Mouse (Mus musculus) hindbrain, embryonic 11.5 days (tissue): Measurements from ENCODE around the gene Qrich1. TPM values are rescaled to one million over a fixed set of nuclear protein-coding genes. Genes with fewer than 3 reads are reported as not detected.

ENCODE experiments used
- ATAC-seq: fragments of 200-750 bp; cut with Nextera tagmentation; 2 replicates; pipeline ENCODE4 v1.8.0; 2017; ENCODE audit warnings: mild to moderate bottlenecking, moderate TSS enrichment, moderate library complexity; ENCODE audit not compliant: low FRiP score
- DNase-seq: peaks from one replicate; pipeline ENCODE4 v3.0.0-alpha.2; 2015; ENCODE audit warnings: low spot score
- H3K27ac ChIP-seq: fragments of 300-500 bp; sonication (generic); 2 replicates; pipeline ENCODE4 v1.5.1; 2014; ENCODE audit warnings: mild to moderate bottlenecking, low read depth, low read length
- H3K27me3 ChIP-seq: fragments of 300-500 bp; sonication (generic); 2 replicates; pipeline ENCODE4 v1.6.1; 2014; ENCODE audit warnings: mild to moderate bottlenecking, low read length, moderate library complexity, mixed read lengths; ENCODE audit not compliant: control insufficient read depth, insufficient read depth
- H3K36me3 ChIP-seq: fragments of 300-500 bp; sonication (generic); 2 replicates; pipeline ENCODE4 v1.6.1; 2014; ENCODE audit warnings: mild to moderate bottlenecking, low read length, moderate library complexity, mixed read lengths; ENCODE audit not compliant: control insufficient read depth, insufficient read depth
- H3K4me1 ChIP-seq: fragments of 300-500 bp; sonication (generic); replicated peaks from 2 replicates; pipeline ENCODE4 v1.6.1; 2014; ENCODE audit warnings: low read length, mixed read lengths; ENCODE audit not compliant: control insufficient read depth, insufficient read depth
- H3K4me2 ChIP-seq: fragments of 300-500 bp; sonication (generic); replicated peaks from 2 replicates; pipeline ENCODE4 v1.6.1; 2014; ENCODE audit warnings: mild to moderate bottlenecking, low read depth, low read length
- H3K4me3 ChIP-seq: fragments of 300-500 bp; sonication (generic); 2 replicates; pipeline ENCODE4 v1.5.1; 2014; ENCODE audit warnings: low read depth, low read length
- H3K9ac ChIP-seq: fragments of 300-500 bp; sonication (generic); 2 replicates; pipeline ENCODE4 v1.6.1; 2014; ENCODE audit warnings: low read depth, low read length
- H3K9me3 ChIP-seq: fragments of 300-500 bp; sonication (generic); 2 replicates; pipeline ENCODE4 v1.6.1; 2016; ENCODE audit warnings: low read length; ENCODE audit not compliant: control insufficient read depth
- WGBS: fragments of 180-500 bp; shearing (Covaris S2); extraction: QIAGEN DNeasy Blood & Tissue Kit; methylation state at CpG from one replicate; pipeline ENCODE4 v1.1.7; 2014; 5-methylcytosine and 5-hydroxymethylcytosine counted together
- polyA plus RNA-seq: library from polyadenylated mRNA; unstranded; fragments of >200 nt; fragmentation: Nextera tagmentation; extraction: Ambion mirVana; gene quantifications from 2 replicates; pipeline ENCODE4 v1.2.1, GENCODE M21; 2014

Gene Qrich1
- polyA plus RNA-seq, 1 experiment from 2014 or later, result 154 TPM

GRCm38 (mm10) chr9:108506901-108507300 lies 9.7 kb upstream of the Qrich1 start:
- peaks cover under 1% of the 10 kb centered on the region; the same call in 1 of the 2 replicates for H3K36me3 ChIP-seq
- H3K9me3 ChIP-seq, result no peaks in the 10 kb centered on the region
- no peak overlapping the region for H3K9ac ChIP-seq
- DNase-seq (no peak), ATAC-seq (no peak)
- H3K27me3 ChIP-seq, result no peaks in the 10 kb centered on the region
- peaks cover 4% of the 10 kb centered on the region for H3K4me1 ChIP-seq
- H3K27ac ChIP-seq, result no peak overlapping the region
- H3K4me3 ChIP-seq, result no peak overlapping the region
- peak overlapping the region; percentile 81; the same call in 1 of the 2 replicates for H3K4me2 ChIP-seq
- 90% methylated on average over 7 of the region's 7 CpGs for WGBS

- peak; percentile 98 for ATAC-seq
- peak within 1 kb of the TSS; percentile 59 for H3K4me3 ChIP-seq
- peak within 1 kb of the TSS; percentile 77 for H3K9ac ChIP-seq
- H3K36me3 ChIP-seq, result peaks cover 2% of the 10 kb centered on the region; the same call in 1 of the 2 replicates
- 1% methylated on average over 37 of the region's 37 CpGs for WGBS
- peak within 1 kb of the TSS; percentile 81 for H3K4me2 ChIP-seq
- peak; percentile 95 for DNase-seq
- no peaks in the 10 kb centered on the region for H3K9me3 ChIP-seq
- H3K27me3 ChIP-seq, result no peaks in the 10 kb centered on the region
- H3K4me1 ChIP-seq, result peaks cover 4% of the 10 kb centered on the region
- peak within 1 kb of the TSS; percentile 56; the same call in 1 of the 2 replicates for H3K27ac ChIP-seq
Measured at GRCm38 (mm10) chr9:108507619-108508434, 8.8 kb upstream of the Qrich1 start, which contains the start of gene Qars. Qars (plus strand) TSS chr9:108507706.

GRCm38 (mm10) chr9:108508776-108509175 lies 7.8 kb upstream of the Qrich1 start:
- Histone ChIP-seq H3K27me3 (no peaks in the 10 kb centered on the region), H3K27ac (no peak overlapping the region), H3K4me2 (peak overlapping the region; percentile 81), H3K36me3 (peaks cover 6% of the 10 kb centered on the region; the same call in 1 of the 2 replicates), H3K9me3 (no peaks in the 10 kb centered on the region), H3K4me1 (peaks cover 4% of the 10 kb centered on the region), H3K9ac (peak overlapping the region; percentile 77), H3K4me3 (peak overlapping the region; percentile 59; the same call in 1 of the 2 replicates)
- 80% methylated on average over 7 of the region's 7 CpGs for WGBS
- DNase-seq (no peak), ATAC-seq (no peak)

- DNase-seq (peak; percentile 93), ATAC-seq (peak; percentile 85)
- Histone ChIP-seq H3K27me3 (no peaks in the 10 kb centered on the region), H3K36me3 (peaks cover 8% of the 10 kb centered on the region; the same call in 1 of the 2 replicates), H3K4me1 (no peaks in the 10 kb centered on the region; the same call in 1 of the 2 replicates), H3K27ac (peak overlapping the region; percentile 99), H3K4me3 (peak overlapping the region; percentile 77), H3K9me3 (no peaks in the 10 kb centered on the region), H3K9ac (peak overlapping the region; percentile 95), H3K4me2 (peak overlapping the region; percentile 51)
- WGBS, result 0% methylated on average over 58 of the region's 95 CpGs
Measured at GRCm38 (mm10) chr9:108517253-108517930, 786 bp downstream of the Qrich1 start.

- H3K36me3 ChIP-seq, result peaks cover 8% of the 10 kb centered on the region; the same call in 1 of the 2 replicates
- ATAC-seq (peak; percentile 49; the same call in 1 of the 2 replicates), DNase-seq (no peak)
- H3K27ac ChIP-seq, result peak overlapping the region; percentile 99
- no peaks in the 10 kb centered on the region for H3K9me3 ChIP-seq
- H3K4me3 ChIP-seq, result peak overlapping the region; percentile 77
- no peaks in the 10 kb centered on the region for H3K27me3 ChIP-seq
- peak overlapping the region; percentile 95 for H3K9ac ChIP-seq
- no peaks in the 10 kb centered on the region; the same call in 1 of the 2 replicates for H3K4me1 ChIP-seq
- under 1% methylated on average over 13 of the region's 13 CpGs for WGBS
- peak overlapping the region; percentile 51 for H3K4me2 ChIP-seq
Measured at GRCm38 (mm10) chr9:108517931-108518332, 1.3 kb downstream of the Qrich1 start.

GRCm38 (mm10) chr9:108521604-108522003 lies 5.0 kb downstream of the Qrich1 start:
- H3K27ac ChIP-seq, result no peak overlapping the region
- no peak overlapping the region for H3K9ac ChIP-seq
- H3K4me3 ChIP-seq, result no peak overlapping the region
- H3K27me3 ChIP-seq, result no peaks in the 10 kb centered on the region
- H3K4me2 ChIP-seq, result no peak overlapping the region
- 92% methylated on average over 2 of the region's 2 CpGs for WGBS
- H3K4me1 ChIP-seq, result no peaks in the 10 kb centered on the region; the same call in 1 of the 2 replicates
- H3K9me3 ChIP-seq, result no peaks in the 10 kb centered on the region
- ATAC-seq (no peak), DNase-seq (no peak)
- no peaks in the 10 kb centered on the region for H3K36me3 ChIP-seq

GRCm38 (mm10) chr9:108523341-108523740 lies 6.7 kb downstream of the Qrich1 start:
- DNase-seq (no peak), ATAC-seq (no peak)
- WGBS, result 96% methylated on average over 4 of the region's 4 CpGs
- H3K4me1 ChIP-seq, result no peaks in the 10 kb centered on the region; the same call in 1 of the 2 replicates
- H3K36me3 ChIP-seq, result no peaks in the 10 kb centered on the region
- H3K4me2 ChIP-seq, result no peak overlapping the region
- no peak overlapping the region for H3K9ac ChIP-seq
- H3K27ac ChIP-seq, result no peak overlapping the region
- H3K9me3 ChIP-seq, result no peaks in the 10 kb centered on the region
- no peak overlapping the region for H3K4me3 ChIP-seq
- H3K27me3 ChIP-seq, result no peaks in the 10 kb centered on the region

- DNase-seq, result no peak
- Histone ChIP-seq H3K36me3 (peaks cover 6% of the 10 kb centered on the region), H3K27ac (no peak overlapping the region), H3K9me3 (no peaks in the 10 kb centered on the region), H3K27me3 (no peaks in the 10 kb centered on the region), H3K4me3 (no peak overlapping the region), H3K4me1 (no peaks in the 10 kb centered on the region), H3K4me2 (no peak overlapping the region), H3K9ac (no peak overlapping the region)
- ATAC-seq, result no peak
- 85% methylated on average over 3 of the region's 3 CpGs for WGBS
Measured at GRCm38 (mm10) chr9:108525400-108525799, 8.8 kb downstream of the Qrich1 start.
